Mouse (Mus musculus) neural tube, embryonic 11.5 days (tissue): ENCODE measurements at regions not wholly inside any gene's neighbourhood (a gene's known extent, or its start where the extent isn't known, plus 50 kb on each side); places are given as distances from the start of the nearest gene placed in this dataset.
"Not testable (repeated sequence)": the region's sequence is repeated elsewhere in the genome, so short reads cannot be mapped to it uniquely, and the experiment has no call there.

ENCODE experiments used
- ATAC-seq: fragments of 200-750 bp; cut with Nextera tagmentation; 2 replicates; pipeline ENCODE4 v1.8.0; 2017; ENCODE audit warnings: moderate number of reproducible peaks, mild to moderate bottlenecking, moderate TSS enrichment, moderate library complexity; ENCODE audit not compliant: insufficient read depth, low FRiP score, low TSS enrichment
- DNase-seq: peaks from one replicate; pipeline ENCODE4 v3.0.0-alpha.2; 2015; ENCODE audit warnings: low spot score
- H3K27ac ChIP-seq: fragments of 300-500 bp; sonication (generic); 2 replicates; pipeline ENCODE4 v1.5.1; 2014; ENCODE audit warnings: low read depth, mild to moderate bottlenecking, low read length
- H3K27me3 ChIP-seq: fragments of 300-500 bp; sonication (generic); 2 replicates; pipeline ENCODE4 v1.6.1; 2014; ENCODE audit warnings: mild to moderate bottlenecking, low read length, mixed read lengths; ENCODE audit not compliant: control insufficient read depth, insufficient read depth
- H3K36me3 ChIP-seq: fragments of 300-500 bp; sonication (generic); 2 replicates; pipeline ENCODE4 v1.6.1; 2014; ENCODE audit warnings: mild to moderate bottlenecking, low read length, moderate library complexity, mixed read lengths; ENCODE audit not compliant: control insufficient read depth, insufficient read depth
- H3K4me1 ChIP-seq: fragments of 300-500 bp; sonication (generic); 2 replicates; pipeline ENCODE4 v1.6.1; 2014; ENCODE audit warnings: low read length, mixed read lengths; ENCODE audit not compliant: control insufficient read depth, insufficient read depth
- H3K4me2 ChIP-seq: fragments of 300-500 bp; sonication (generic); 2 replicates; pipeline ENCODE4 v1.6.1; 2014; ENCODE audit warnings: low read depth, mild to moderate bottlenecking, moderate library complexity
- H3K4me3 ChIP-seq: fragments of 300-500 bp; sonication (generic); 2 replicates; pipeline ENCODE4 v1.5.1; 2014; ENCODE audit warnings: low read depth, low read length
- H3K9ac ChIP-seq: fragments of 300-500 bp; sonication (generic); 2 replicates; pipeline ENCODE4 v1.6.1; 2014; ENCODE audit warnings: mild to moderate bottlenecking, low read length
- H3K9me3 ChIP-seq: fragments of 300-500 bp; sonication (generic); 2 replicates; pipeline ENCODE4 v1.6.1; 2016; ENCODE audit warnings: low read length; ENCODE audit not compliant: control insufficient read depth
- WGBS: fragments of 180-500 bp; shearing (Covaris S2); extraction: QIAGEN DNeasy Blood & Tissue Kit; methylation state at CpG from one replicate; pipeline ENCODE4 v1.1.7; 2014; 5-methylcytosine and 5-hydroxymethylcytosine counted together

GRCm38 (mm10) chr2:17946047-17946446, 50.7 kb downstream of the H2al2a start:
- ATAC-seq (no peak), DNase-seq (no peak)
- no peak overlapping the region for H3K4me3 ChIP-seq
- no peaks in the 10 kb centered on the region; the same call in 1 of the 2 replicates for H3K4me1 ChIP-seq
- no peak overlapping the region for H3K9ac ChIP-seq
- H3K4me2 ChIP-seq = no peak overlapping the region
- WGBS = 76% methylated on average over 12 of the region's 12 CpGs
- no peak overlapping the region for H3K27ac ChIP-seq
- H3K27me3 ChIP-seq = no peaks in the 10 kb centered on the region
- H3K9me3 ChIP-seq = no peaks in the 10 kb centered on the region
- H3K36me3 ChIP-seq = no peaks in the 10 kb centered on the region

- Histone ChIP-seq H3K9me3 (no peaks in the 10 kb centered on the region), H3K9ac (no peak overlapping the region), H3K27ac (no peak overlapping the region), H3K27me3 (no peaks in the 10 kb centered on the region), H3K4me3 (no peak overlapping the region), H3K4me2 (no peak overlapping the region), H3K4me1 (no peaks in the 10 kb centered on the region; the same call in 1 of the 2 replicates), H3K36me3 (no peaks in the 10 kb centered on the region)
- 93% methylated on average over 7 of the region's 7 CpGs for WGBS
- ATAC-seq (no peak), DNase-seq (no peak)
Measured at GRCm38 (mm10) chr2:17945369-17945915, 51.3 kb downstream of the H2al2a start.

- H3K36me3 ChIP-seq = no peaks in the 10 kb centered on the region
- ATAC-seq (no peak), DNase-seq (no peak)
- H3K27me3 ChIP-seq = no peaks in the 10 kb centered on the region
- H3K4me2 ChIP-seq = no peak overlapping the region
- no peaks in the 10 kb centered on the region for H3K9me3 ChIP-seq
- no peak overlapping the region for H3K9ac ChIP-seq
- no peaks in the 10 kb centered on the region; the same call in 1 of the 2 replicates for H3K4me1 ChIP-seq
- 94% methylated on average over 11 of the region's 11 CpGs for WGBS
- no peak overlapping the region for H3K4me3 ChIP-seq
- H3K27ac ChIP-seq = no peak overlapping the region
Measured at GRCm38 (mm10) chr2:17943506-17943905, 53.3 kb downstream of the H2al2a start.

GRCm38 (mm10) chr2:17942528-17943387, 54.0 kb downstream of the H2al2a start:
- H3K36me3 ChIP-seq = no peaks in the 10 kb centered on the region
- ATAC-seq = no peak
- no peaks in the 10 kb centered on the region for H3K27me3 ChIP-seq
- no peak overlapping the region for H3K4me3 ChIP-seq
- H3K27ac ChIP-seq = no peak overlapping the region
- no peaks in the 10 kb centered on the region for H3K9me3 ChIP-seq
- H3K4me1 ChIP-seq = no peaks in the 10 kb centered on the region; the same call in 1 of the 2 replicates
- no peak overlapping the region for H3K9ac ChIP-seq
- 72% methylated on average over 8 of the region's 8 CpGs for WGBS
- DNase-seq = no peak
- H3K4me2 ChIP-seq = no peak overlapping the region

DNA sequence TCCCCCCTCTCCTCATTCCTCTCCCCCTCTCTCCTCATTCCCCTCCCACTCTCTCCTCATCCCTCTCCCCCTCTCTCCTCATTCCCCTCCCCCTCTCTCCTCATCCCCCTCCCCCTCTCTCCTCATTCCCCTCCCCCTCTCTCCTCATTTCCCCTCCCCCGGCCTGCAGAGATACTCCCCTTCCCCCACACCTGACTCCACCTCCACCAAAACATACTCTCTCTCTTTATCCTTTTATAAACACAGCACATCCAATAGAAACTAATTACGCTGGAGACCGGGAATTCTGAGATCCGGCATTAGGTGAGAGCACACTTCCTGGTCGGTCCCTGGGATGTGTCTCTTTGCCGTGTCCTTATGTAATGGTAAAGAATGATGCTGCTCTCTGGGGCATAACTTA, 54.8 kb downstream of the H2al2a start:
- WGBS = 91% methylated on average over 6 of the region's 6 CpGs

GRCm38 (mm10) chr2:17939857-17940848, 56.6 kb downstream of the H2al2a start:
- not testable (repeated sequence) for ATAC-seq, H3K4me2 ChIP-seq, H3K4me1 ChIP-seq, H3K9me3 ChIP-seq, DNase-seq, H3K27ac ChIP-seq, H3K27me3 ChIP-seq, H3K4me3 ChIP-seq, H3K9ac ChIP-seq, H3K36me3 ChIP-seq
- WGBS = 62% methylated on average over 14 of the region's 16 CpGs

More for the DNA sequence above, 54.8 kb downstream of the H2al2a start:
- Histone ChIP-seq H3K4me1 (no peaks in the 10 kb centered on the region), H3K9ac (no peak overlapping the region), H3K27me3 (no peaks in the 10 kb centered on the region), H3K4me3 (no peak overlapping the region), H3K9me3 (no peaks in the 10 kb centered on the region), H3K27ac (no peak overlapping the region), H3K4me2 (no peak overlapping the region), H3K36me3 (no peaks in the 10 kb centered on the region)
- no peak for ATAC-seq
- no peak for DNase-seq

GRCm38 (mm10) chr2:17939183-17939856, 57.4 kb downstream of the H2al2a start:
- Histone ChIP-seq H3K9me3 (no peaks in the 10 kb centered on the region), H3K4me3 (no peak overlapping the region), H3K27me3 (no peaks in the 10 kb centered on the region), H3K4me2 (no peak overlapping the region), H3K36me3 (no peaks in the 10 kb centered on the region), H3K4me1 (no peaks in the 10 kb centered on the region), H3K27ac (no peak overlapping the region), H3K9ac (no peak overlapping the region)
- DNase-seq (no peak), ATAC-seq (no peak)
- 77% methylated on average over 4 of the region's 4 CpGs for WGBS

GRCm38 (mm10) chr2:17936527-17937139, 60.1 kb downstream of the H2al2a start:
- H3K4me2 ChIP-seq = no peak overlapping the region
- 79% methylated on average over 4 of the region's 4 CpGs for WGBS
- 0 out of 2 replicates have a peak, but pooled peaks cover 5% of the 10 kb centered on the region for H3K4me1 ChIP-seq
- no peak overlapping the region for H3K9ac ChIP-seq
- no peak for DNase-seq
- ATAC-seq = no peak
- no peaks in the 10 kb centered on the region for H3K36me3 ChIP-seq
- no peaks in the 10 kb centered on the region for H3K27me3 ChIP-seq
- no peak overlapping the region for H3K4me3 ChIP-seq
- no peak overlapping the region for H3K27ac ChIP-seq
- H3K9me3 ChIP-seq = no peaks in the 10 kb centered on the region
